Mouse (Mus musculus): ENCODE measurements around the gene Gm4340.

- TF ChIP-seq CTCF (IDR thresholded peaks at IDR 0.05; ENCODE audit: extremely low read depth, insufficient read length, insufficient replicate concordance, low read depth, low read length): no peak
- TF ChIP-seq POLR2A (IDR thresholded peaks at IDR 0.05; ENCODE audit: low read depth, low read length): no peak
These were observed 16.6 kb downstream of the Gm4340 start for GRCm38 (mm10) chr10:104210268-104210990.

All from small intestine, adult 2 months (tissue).